Mouse (Mus musculus) c-Kit-negative CD71-positive TER-119-positive erythroid progenitor cells, embryonic 14.5 days (primary cell): ENCODE results near the gene Cyp27a1.

ENCODE experiments used
- DNase-seq: peaks from one replicate; pipeline ENCODE4 v3.0.0-alpha.2; 2013; ENCODE audit warnings: low read depth, low spot score

Gene Cyp27a1

GRCm38 (mm10) chr1:74713099-74713858, at the start of gene Cyp27a1:
Gene Cyp27a1, plus strand, starts transcription at chr1:74713574.
- DNase-seq, result no peak

- no peak for DNase-seq
Observed at GRCm38 (mm10) chr1:74665153-74665552, 48.2 kb upstream of the Cyp27a1 start.

GRCm38 (mm10) chr1:74668371-74668770, 45.0 kb upstream of the Cyp27a1 start:
- DNase-seq, result no peak

- no peak for DNase-seq
Observed at GRCm38 (mm10) chr1:74672731-74673130, 40.6 kb upstream of the Cyp27a1 start.

- DNase-seq, result no peak
Observed at GRCm38 (mm10) chr1:74676863-74677262, 36.5 kb upstream of the Cyp27a1 start.

- DNase-seq, result no peak
Observed at GRCm38 (mm10) chr1:74677843-74678242, 35.5 kb upstream of the Cyp27a1 start.

- no peak for DNase-seq
Observed at GRCm38 (mm10) chr1:74687131-74687530, 26.2 kb upstream of the Cyp27a1 start.

GRCm38 (mm10) chr1:74693891-74694583, 19.3 kb upstream of the Cyp27a1 start:
- no peak for DNase-seq

GRCm38 (mm10) chr1:74695836-74696235, 17.5 kb upstream of the Cyp27a1 start:
- no peak for DNase-seq

- no peak for DNase-seq
Observed at GRCm38 (mm10) chr1:74697416-74697815, 16.0 kb upstream of the Cyp27a1 start.

- DNase-seq, result no peak
Observed at GRCm38 (mm10) chr1:74698353-74698752, 15.0 kb upstream of the Cyp27a1 start.

- no peak for DNase-seq
Observed at GRCm38 (mm10) chr1:74698791-74699190, 14.6 kb upstream of the Cyp27a1 start.

- no peak for DNase-seq
Observed at GRCm38 (mm10) chr1:74702142-74702553, 11.2 kb upstream of the Cyp27a1 start.

- no peak for DNase-seq
Observed at GRCm38 (mm10) chr1:74704156-74704555, 9.2 kb upstream of the Cyp27a1 start.

GRCm38 (mm10) chr1:74705016-74705415, 8.4 kb upstream of the Cyp27a1 start:
- no peak for DNase-seq

- DNase-seq, result no peak
Observed at GRCm38 (mm10) chr1:74709566-74709965, 3.8 kb upstream of the Cyp27a1 start.

GRCm38 (mm10) chr1:74712046-74712445, 1.3 kb upstream of the Cyp27a1 start:
- no peak for DNase-seq

GRCm38 (mm10) chr1:74712461-74713098, 794 bp upstream of the Cyp27a1 start:
- no peak for DNase-seq

GRCm38 (mm10) chr1:74713859-74714730, 721 bp downstream of the Cyp27a1 start:
- DNase-seq, result no peak

- DNase-seq, result no peak
Observed at GRCm38 (mm10) chr1:74714967-74715366, 1.6 kb downstream of the Cyp27a1 start.

- DNase-seq, result no peak
Observed at GRCm38 (mm10) chr1:74715468-74715867, 2.1 kb downstream of the Cyp27a1 start.

- no peak for DNase-seq
Observed at GRCm38 (mm10) chr1:74715886-74716285, 2.5 kb downstream of the Cyp27a1 start.
